Mouse (Mus musculus) G1E (cell line): Measurements from ENCODE around the gene Gnai1. TPM values are rescaled to one million over a fixed set of nuclear protein-coding genes. Genes with fewer than 3 reads are reported as not detected.

ENCODE experiments used
- ATAC-seq: 2 replicates; pipeline ENCODE4 v1.8.0; 2016; ENCODE audit warnings: mild to moderate bottlenecking; ENCODE audit not compliant: insufficient number of reproducible peaks, poor library complexity, low FRiP score, severe bottlenecking; ENCODE audit errors: extremely low read depth
- DNase-seq: peaks from one replicate; pipeline ENCODE4 v3.0.0; 2012; ENCODE audit warnings: low spot score
- H3K27me3 ChIP-seq: 2 replicates; pipeline ENCODE4 v1.6.1; 2012; ENCODE audit warnings: mild to moderate bottlenecking, low read length, inconsistent platforms; ENCODE audit not compliant: insufficient read depth
- H3K36me3 ChIP-seq: replicated peaks from 2 replicates; pipeline ENCODE3; 2012; ENCODE audit warnings: mild to moderate bottlenecking, inconsistent platforms
- H3K4me1 ChIP-seq: 2 replicates; pipeline ENCODE4 v1.6.1; 2012; ENCODE audit warnings: low read depth, low read length, inconsistent platforms, mixed read lengths; ENCODE audit not compliant: insufficient read depth
- H3K4me3 ChIP-seq: 2 replicates; pipeline ENCODE4 v1.5.1; 2012; ENCODE audit warnings: low read depth, mild to moderate bottlenecking, inconsistent platforms, low read length, moderate library complexity, mixed read lengths
- H3K9me3 ChIP-seq: replicated peaks from 2 replicates; pipeline ENCODE4 v1.6.1; 2012; ENCODE audit warnings: inconsistent platforms
- CTCF ChIP-seq: IDR thresholded peaks from 2 replicates; pipeline ENCODE4 v1.5.1; 2012; ENCODE audit warnings: low read depth, low read length, inconsistent platforms, mixed read lengths
- GATA1 ChIP-seq: IDR thresholded peaks from 2 replicates; pipeline ENCODE4 v1.6.1; 2012; ENCODE audit warnings: borderline replicate concordance, low read length, inconsistent platforms, mixed read lengths
- GATA2 ChIP-seq: IDR thresholded peaks from 2 replicates; pipeline ENCODE4 v1.6.1; 2012; ENCODE audit warnings: low read depth, low read length, inconsistent platforms, borderline replicate concordance
- POLR2AphosphoS5 ChIP-seq: IDR thresholded peaks from 2 replicates; pipeline ENCODE4 v1.6.1; 2012; ENCODE audit warnings: low read depth, low read length, inconsistent platforms; ENCODE audit not compliant: insufficient replicate concordance
- TAL1 ChIP-seq: conservative IDR thresholded peaks from 2 replicates; pipeline ENCODE4 v1.6.1; 2012; ENCODE audit warnings: low read depth, low read length, inconsistent platforms, mixed read lengths
- polyA plus RNA-seq: library from polyadenylated mRNA; stranded (reverse); fragments of >175 nt; gene quantifications from 2 replicates; pipeline ENCODE4 v1.2.3, GENCODE M21; 2012
- total RNA-seq, 2 experiments: library from RNA; stranded (forward) in 1 of 2; stranded (reverse) in 1 of 2; fragments of 200-1000 nt in 1 of 2; fragments of >200 nt in 1 of 2; fragmentation: Nextera tagmentation in 1 of 2; gene quantifications; 2 replicates each; pipeline ENCODE4 v1.2.3; 2014 to 2017

Gnai1 gene
- total and polyA plus RNA-seq, 3 experiments, result 0.11 TPM; not detected in 2

- H3K36me3 ChIP-seq, result no peaks in the 10 kb centered on the region
- H3K9me3 ChIP-seq, result no peaks in the 10 kb centered on the region
- DNase-seq (no peak), ATAC-seq (no peak)
- no peak for TF ChIP-seq CTCF
- no peak for TF ChIP-seq GATA1
- no peak for TF ChIP-seq TAL1
- TF ChIP-seq GATA2, result no peak
- TF ChIP-seq POLR2AphosphoS5, result no peak
- H3K27me3 ChIP-seq, result no peaks in the 10 kb centered on the region
- H3K4me1 ChIP-seq, result no peaks in the 10 kb centered on the region
- H3K4me3 ChIP-seq, result no peak overlapping the region
Measured at GRCm38 (mm10) chr5:18289530-18289929, 70.6 kb downstream of the Gnai1 start.

GRCm38 (mm10) chr5:18288694-18289093, 71.5 kb downstream of the Gnai1 start:
- ATAC-seq (no peak), DNase-seq (no peak)
- no peaks in the 10 kb centered on the region for H3K36me3 ChIP-seq
- H3K4me1 ChIP-seq, result no peaks in the 10 kb centered on the region
- no peak overlapping the region for H3K4me3 ChIP-seq
- H3K27me3 ChIP-seq, result no peaks in the 10 kb centered on the region
- H3K9me3 ChIP-seq, result no peaks in the 10 kb centered on the region
- TF ChIP-seq CTCF (no peak), GATA2 (no peak), TAL1 (no peak), POLR2AphosphoS5 (no peak), GATA1 (no peak)

GRCm38 (mm10) chr5:18288079-18288478, 72.1 kb downstream of the Gnai1 start:
- no peaks in the 10 kb centered on the region for H3K36me3 ChIP-seq
- ATAC-seq (no peak), DNase-seq (no peak)
- H3K27me3 ChIP-seq, result no peaks in the 10 kb centered on the region
- H3K9me3 ChIP-seq, result no peaks in the 10 kb centered on the region
- no peaks in the 10 kb centered on the region for H3K4me1 ChIP-seq
- H3K4me3 ChIP-seq, result no peak overlapping the region
- no peak for TF ChIP-seq POLR2AphosphoS5
- TF ChIP-seq GATA1, result no peak
- no peak for TF ChIP-seq GATA2
- TF ChIP-seq CTCF, result no peak
- TF ChIP-seq TAL1, result no peak

GRCm38 (mm10) chr5:18282095-18282494, 78.1 kb downstream of the Gnai1 start:
- DNase-seq, result no peak
- no peaks in the 10 kb centered on the region for H3K4me1 ChIP-seq

GRCm38 (mm10) chr5:18274352-18274940, 85.7 kb downstream of the Gnai1 start:
- H3K4me3 ChIP-seq, result no peak overlapping the region
- H3K36me3 ChIP-seq, result no peaks in the 10 kb centered on the region
- no peaks in the 10 kb centered on the region for H3K4me1 ChIP-seq
- no peak for ATAC-seq
- H3K27me3 ChIP-seq, result no peaks in the 10 kb centered on the region
- TF ChIP-seq CTCF (no peak), TAL1 (no peak), GATA1 (no peak), POLR2AphosphoS5 (no peak), GATA2 (no peak)
- DNase-seq, result no peak
- H3K9me3 ChIP-seq, result no peaks in the 10 kb centered on the region

More at GRCm38 (mm10) chr5:18282095-18282494, 78.1 kb downstream of the Gnai1 start:
- Histone ChIP-seq H3K9me3 (no peaks in the 10 kb centered on the region), H3K4me3 (no peak overlapping the region), H3K36me3 (no peaks in the 10 kb centered on the region), H3K27me3 (no peaks in the 10 kb centered on the region)
- no peak for TF ChIP-seq TAL1
- TF ChIP-seq GATA2, result no peak
- no peak for TF ChIP-seq POLR2AphosphoS5
- no peak for TF ChIP-seq GATA1
- no peak for TF ChIP-seq CTCF
- no peak for ATAC-seq

- H3K4me3 ChIP-seq, result no peak overlapping the region
- H3K36me3 ChIP-seq, result no peaks in the 10 kb centered on the region
- H3K27me3 ChIP-seq, result no peaks in the 10 kb centered on the region
- no peak for DNase-seq
- no peak for TF ChIP-seq CTCF
- TF ChIP-seq GATA1, result no peak
- TF ChIP-seq TAL1, result no peak
- no peak for TF ChIP-seq POLR2AphosphoS5
- no peak for TF ChIP-seq GATA2
- no peak for ATAC-seq
- H3K4me1 ChIP-seq, result no peaks in the 10 kb centered on the region
- no peaks in the 10 kb centered on the region for H3K9me3 ChIP-seq
Measured at GRCm38 (mm10) chr5:18273291-18274284, 86.6 kb downstream of the Gnai1 start.
